Mouse (Mus musculus): Measurements from ENCODE around the gene Atp6v1g2. TPM values are rescaled to one million over a fixed set of nuclear protein-coding genes. Genes with fewer than 3 reads are reported as not detected.

Gene Atp6v1g2
- polyA plus RNA-seq, 1 experiment from 2014 or later, result 122 TPM

Small RNA genes lying within 50 kb of the gene (microRNA-seq; reads per million reads assigned to microRNA genes)
- gene Mir6973a (not detected), gene Mir6974 (not detected), gene Mir6975 (2.7 reads per million, percentile 10 among the genes with 10 or more reads in this experiment), gene Mir8094 (not detected)

Other genes starting within 250 kb of the Atp6v1g2 start
- 51.0 and 51.6 TPM in 2 replicates for gene Vars, start 232.7 kb upstream of the Atp6v1g2 start, polyA plus RNA-seq (2014; fragmentation: Nextera tagmentation; extraction: Ambion mirVana)
- gene Vwa7, start 217.1 kb upstream of the Atp6v1g2 start, polyA plus RNA-seq (2014; fragmentation: Nextera tagmentation; extraction: Ambion mirVana), result 0.13 and 0.16 TPM in 2 replicates
- gene Sapcd1, start 205.6 kb upstream of the Atp6v1g2 start, polyA plus RNA-seq (2014; fragmentation: Nextera tagmentation; extraction: Ambion mirVana), result 1.4 and 1.7 TPM in 2 replicates
- 1.5 and 2.4 TPM in 2 replicates for gene Msh5, start 186.9 kb upstream of the Atp6v1g2 start, polyA plus RNA-seq (2014; fragmentation: Nextera tagmentation; extraction: Ambion mirVana)
- gene Clic1, start 183.7 kb upstream of the Atp6v1g2 start, polyA plus RNA-seq (2014; fragmentation: Nextera tagmentation; extraction: Ambion mirVana), result 23.8 and 24.7 TPM in 2 replicates
- gene Ddah2, start 174.6 kb upstream of the Atp6v1g2 start, polyA plus RNA-seq (2014; fragmentation: Nextera tagmentation; extraction: Ambion mirVana), result 295 and 328 TPM in 2 replicates
- gene Ly6g6c, start 168.3 kb upstream of the Atp6v1g2 start, polyA plus RNA-seq (2014; fragmentation: Nextera tagmentation; extraction: Ambion mirVana), result not detected in 2 replicates
- gene Mpig6b, start 167.5 kb upstream of the Atp6v1g2 start, polyA plus RNA-seq (2014; fragmentation: Nextera tagmentation; extraction: Ambion mirVana), result 0.21 and 0.42 TPM in 2 replicates
- gene Ly6g6e, start 156.8 kb upstream of the Atp6v1g2 start, polyA plus RNA-seq (2014; fragmentation: Nextera tagmentation; extraction: Ambion mirVana), result not detected in 2 replicates
- 0.82 and 0.94 TPM in 2 replicates for gene Ly6g6d, start 155.6 kb upstream of the Atp6v1g2 start, polyA plus RNA-seq (2014; fragmentation: Nextera tagmentation; extraction: Ambion mirVana)
- gene Ly6g6f, start 148.1 kb upstream of the Atp6v1g2 start, polyA plus RNA-seq (2014; fragmentation: Nextera tagmentation; extraction: Ambion mirVana), result 0.23 TPM in 1 of 2 replicates, not detected in the other
- gene Abhd16a, start 144.4 kb upstream of the Atp6v1g2 start, polyA plus RNA-seq (2014; fragmentation: Nextera tagmentation; extraction: Ambion mirVana), result 86.8 and 89.1 TPM in 2 replicates
- gene Ly6g5c, start 125.4 kb upstream of the Atp6v1g2 start, polyA plus RNA-seq (2014; fragmentation: Nextera tagmentation; extraction: Ambion mirVana), result not detected in 2 replicates
- 0.44 and 1.0 TPM in 2 replicates for gene Ly6g5b, start 118.2 kb upstream of the Atp6v1g2 start, polyA plus RNA-seq (2014; fragmentation: Nextera tagmentation; extraction: Ambion mirVana)
- 21.9 and 22.0 TPM in 2 replicates for gene Gpank1, start 112.2 kb upstream of the Atp6v1g2 start, polyA plus RNA-seq (2014; fragmentation: Nextera tagmentation; extraction: Ambion mirVana)
- gene Csnk2b, start 111.6 kb upstream of the Atp6v1g2 start, polyA plus RNA-seq (2014; fragmentation: Nextera tagmentation; extraction: Ambion mirVana), result 321 and 339 TPM in 2 replicates
- gene D17H6S53E, start 107.3 kb upstream of the Atp6v1g2 start, polyA plus RNA-seq (2014; fragmentation: Nextera tagmentation; extraction: Ambion mirVana), result 6.0 and 6.2 TPM in 2 replicates
- gene Apom, start 101.6 kb upstream of the Atp6v1g2 start, polyA plus RNA-seq (2014; fragmentation: Nextera tagmentation; extraction: Ambion mirVana), result 0.39 TPM in 1 of 2 replicates, not detected in the other
- 90.2 and 98.2 TPM in 2 replicates for gene Bag6, start 98.5 kb upstream of the Atp6v1g2 start, polyA plus RNA-seq (2014; fragmentation: Nextera tagmentation; extraction: Ambion mirVana)
- gene Prrc2a, start 68.8 kb upstream of the Atp6v1g2 start, polyA plus RNA-seq (2014; fragmentation: Nextera tagmentation; extraction: Ambion mirVana), result 152 and 168 TPM in 2 replicates
- gene Aif1, start 57.6 kb upstream of the Atp6v1g2 start, polyA plus RNA-seq (2014; fragmentation: Nextera tagmentation; extraction: Ambion mirVana), result 7.8 and 8.7 TPM in 2 replicates
- gene Lst1, start 45.2 kb upstream of the Atp6v1g2 start, polyA plus RNA-seq (2014; fragmentation: Nextera tagmentation; extraction: Ambion mirVana), result 8.2 and 13.3 TPM in 2 replicates
- gene Ltb, start 39.2 kb upstream of the Atp6v1g2 start, polyA plus RNA-seq (2014; fragmentation: Nextera tagmentation; extraction: Ambion mirVana), result 0.29 and 0.39 TPM in 2 replicates
- not detected in 2 replicates for gene Tnf, start 31.7 kb upstream of the Atp6v1g2 start, polyA plus RNA-seq (2014; fragmentation: Nextera tagmentation; extraction: Ambion mirVana)
- 0.23 and 0.55 TPM in 2 replicates for gene Lta, start 28.3 kb upstream of the Atp6v1g2 start, polyA plus RNA-seq (2014; fragmentation: Nextera tagmentation; extraction: Ambion mirVana)
- gene Gm16181, start 12.8 kb upstream of the Atp6v1g2 start, polyA plus RNA-seq (2014; fragmentation: Nextera tagmentation; extraction: Ambion mirVana), result not detected in 2 replicates
- 3.5 and 3.8 TPM in 2 replicates for gene Nfkbil1, start 2.1 kb downstream of the Atp6v1g2 start, polyA plus RNA-seq (2014; fragmentation: Nextera tagmentation; extraction: Ambion mirVana)
- gene Ddx39b, start 8.1 kb downstream of the Atp6v1g2 start, polyA plus RNA-seq (2014; fragmentation: Nextera tagmentation; extraction: Ambion mirVana), result 341 and 346 TPM in 2 replicates
- 95.5 and 98.1 TPM in 2 replicates for gene H2-D1, start 29.1 kb downstream of the Atp6v1g2 start, polyA plus RNA-seq (2014; fragmentation: Nextera tagmentation; extraction: Ambion mirVana)
- 0.25 and 0.27 TPM in 2 replicates for gene H2-Q1, start 86.7 kb downstream of the Atp6v1g2 start, polyA plus RNA-seq (2014; fragmentation: Nextera tagmentation; extraction: Ambion mirVana)
- gene H2-Q2, start 108.6 kb downstream of the Atp6v1g2 start, polyA plus RNA-seq (2014; fragmentation: Nextera tagmentation; extraction: Ambion mirVana), result 3.0 and 3.1 TPM in 2 replicates
- 0.59 and 0.74 TPM in 2 replicates for gene H2-Q4, start 146.0 kb downstream of the Atp6v1g2 start, polyA plus RNA-seq (2014; fragmentation: Nextera tagmentation; extraction: Ambion mirVana)
- gene H2-Q6, start 191.2 kb downstream of the Atp6v1g2 start, polyA plus RNA-seq (2014; fragmentation: Nextera tagmentation; extraction: Ambion mirVana), result 0.44 and 0.71 TPM in 2 replicates
- gene H2-Q7, start 205.5 kb downstream of the Atp6v1g2 start, polyA plus RNA-seq (2014; fragmentation: Nextera tagmentation; extraction: Ambion mirVana), result 2.8 and 2.9 TPM in 2 replicates
- not detected in 2 replicates for gene H2-Q10, start 236.4 kb downstream of the Atp6v1g2 start, polyA plus RNA-seq (2014; fragmentation: Nextera tagmentation; extraction: Ambion mirVana)